Mouse (Mus musculus): Measurements from ENCODE around the gene Zfp84.

Zfp84 gene

GRCm38 (mm10) chr7:29768090-29768900, at the start of gene Zfp84:
Gene Zfp84, plus strand, starts transcription at chr7:29768552.
- peak; percentile 95 for DNase-seq (ENCODE audit: low read depth, low spot score)

GRCm38 (mm10) chr7:29725461-29726142, 42.8 kb upstream of the Zfp84 start:
- DNase-seq (ENCODE audit: low read depth, low spot score), result peak; percentile 42

GRCm38 (mm10) chr7:29726860-29727259, 41.5 kb upstream of the Zfp84 start, which contains the start of gene Catsperg2:
Gene Catsperg2, minus strand, starts transcription at chr7:29727032.
- peak; percentile 56 for DNase-seq (ENCODE audit: low read depth, low spot score)

GRCm38 (mm10) chr7:29728055-29728454, 40.3 kb upstream of the Zfp84 start:
- peak; percentile 42 for DNase-seq (ENCODE audit: low read depth, low spot score)

- no peak for DNase-seq (ENCODE audit: low read depth, low spot score)
These were observed 26.1 kb upstream of the Zfp84 start for GRCm38 (mm10) chr7:29742258-29742657.

GRCm38 (mm10) chr7:29760476-29760875, 7.9 kb upstream of the Zfp84 start:
- DNase-seq (ENCODE audit: low read depth, low spot score), result no peak

- DNase-seq (ENCODE audit: low read depth, low spot score), result peak; percentile 72
These were observed 3.6 kb upstream of the Zfp84 start for GRCm38 (mm10) chr7:29764702-29765101.

- DNase-seq (ENCODE audit: low read depth, low spot score), result peak; percentile 73
These were observed 1.2 kb upstream of the Zfp84 start for GRCm38 (mm10) chr7:29767058-29767686.

- no peak for DNase-seq (ENCODE audit: low read depth, low spot score)
These were observed 628 bp downstream of the Zfp84 start for GRCm38 (mm10) chr7:29768980-29769379.

- DNase-seq (ENCODE audit: low read depth, low spot score), result no peak
These were observed 5.2 kb downstream of the Zfp84 start for GRCm38 (mm10) chr7:29773503-29773902.

- no peak for DNase-seq (ENCODE audit: low read depth, low spot score)
These were observed 6.0 kb downstream of the Zfp84 start for GRCm38 (mm10) chr7:29774371-29774770.

GRCm38 (mm10) chr7:29776568-29776967, 8.2 kb downstream of the Zfp84 start:
- DNase-seq (ENCODE audit: low read depth, low spot score), result no peak

GRCm38 (mm10) chr7:29777372-29777771, 9.0 kb downstream of the Zfp84 start:
- DNase-seq (ENCODE audit: low read depth, low spot score), result no peak

GRCm38 (mm10) chr7:29783871-29784551, 15.7 kb downstream of the Zfp84 start, which contains the start of gene Zfp30:
Gene Zfp30, plus strand, starts transcription at chr7:29783998.
- DNase-seq (ENCODE audit: low read depth, low spot score), result peak; percentile 94

- no peak for DNase-seq (ENCODE audit: low read depth, low spot score)
These were observed 16.7 kb downstream of the Zfp84 start for GRCm38 (mm10) chr7:29785023-29785422.

- DNase-seq (ENCODE audit: low read depth, low spot score), result peak; percentile 18
These were observed 17.5 kb downstream of the Zfp84 start for GRCm38 (mm10) chr7:29785888-29786287.

- peak; percentile 47 for DNase-seq (ENCODE audit: low read depth, low spot score)
These were observed 24.6 kb downstream of the Zfp84 start for GRCm38 (mm10) chr7:29792906-29793305.

- DNase-seq (ENCODE audit: low read depth, low spot score), result no peak
These were observed 38.7 kb downstream of the Zfp84 start for GRCm38 (mm10) chr7:29807046-29807445.

- DNase-seq (ENCODE audit: low read depth, low spot score), result no peak
These were observed 43.9 kb downstream of the Zfp84 start for GRCm38 (mm10) chr7:29812244-29812643.

GRCm38 (mm10) chr7:29814381-29814780, 46.0 kb downstream of the Zfp84 start:
- no peak for DNase-seq (ENCODE audit: low read depth, low spot score)

- DNase-seq (ENCODE audit: low read depth, low spot score), result no peak
These were observed 46.9 kb downstream of the Zfp84 start for GRCm38 (mm10) chr7:29815061-29815784.
